Mouse (Mus musculus): ENCODE data around the gene Sec14l3.
A peak's percentile ranks its signal among the peaks of the same experiment; 100 is the strongest.
"Not testable (repeated sequence)": the region's sequence is repeated elsewhere in the genome, so short reads cannot be mapped to it uniquely, and the experiment has no call there.

Gene Sec14l3

DNA sequence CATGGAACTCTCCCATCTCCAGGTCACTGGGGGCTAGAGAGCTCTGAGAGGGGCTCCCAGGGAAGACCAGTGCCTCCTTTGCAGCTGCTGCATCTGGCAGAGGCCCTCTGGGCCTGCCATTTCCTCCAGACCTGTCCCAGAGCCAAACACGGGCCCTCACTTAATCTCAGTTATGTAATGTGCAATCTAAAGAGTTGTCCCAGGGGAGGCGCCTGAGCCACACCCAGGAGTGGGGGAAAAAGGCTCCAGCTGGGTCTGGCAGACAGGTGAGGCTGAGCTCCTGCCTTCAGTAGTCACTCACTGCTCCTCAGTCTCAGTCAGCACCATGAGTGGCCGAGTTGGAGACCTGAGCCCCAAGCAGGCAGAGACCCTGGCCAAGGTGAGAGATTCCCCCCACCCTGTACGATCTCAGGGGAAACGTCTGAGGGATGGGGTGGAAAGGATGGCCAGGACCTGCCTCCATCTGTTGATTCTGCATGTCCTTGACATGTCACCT, at the start of gene Sec14l3:
TSS of gene Sec14l3 (plus strand) at position 215 of the 496 bp plus-strand sequence.
- no peak for DNase-seq (ENCODE audit: low spot score in 2 of 2)

DNA sequence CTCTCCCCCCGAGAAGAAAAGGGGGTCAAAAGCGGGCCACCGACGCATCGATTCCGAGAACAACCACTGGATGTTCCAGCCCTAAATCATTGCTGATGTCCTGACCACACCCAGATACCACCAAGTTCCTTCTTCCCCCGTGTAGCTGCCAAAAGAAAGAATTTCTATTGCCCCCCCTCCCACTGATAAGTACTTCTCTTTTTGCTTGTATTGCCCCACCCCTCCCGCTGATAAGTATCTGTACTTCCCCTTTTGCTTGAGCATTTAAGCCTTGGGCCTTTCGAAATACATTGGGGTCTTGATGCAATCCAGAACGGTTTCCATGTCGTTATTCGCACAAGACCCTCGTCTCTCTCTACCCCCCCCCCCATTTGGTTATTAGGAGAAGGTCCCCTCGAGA, 48.8 kb upstream of the Sec14l3 start:
- not testable (repeated sequence) for DNase-seq (ENCODE audit: low spot score in 2 of 2)

DNA sequence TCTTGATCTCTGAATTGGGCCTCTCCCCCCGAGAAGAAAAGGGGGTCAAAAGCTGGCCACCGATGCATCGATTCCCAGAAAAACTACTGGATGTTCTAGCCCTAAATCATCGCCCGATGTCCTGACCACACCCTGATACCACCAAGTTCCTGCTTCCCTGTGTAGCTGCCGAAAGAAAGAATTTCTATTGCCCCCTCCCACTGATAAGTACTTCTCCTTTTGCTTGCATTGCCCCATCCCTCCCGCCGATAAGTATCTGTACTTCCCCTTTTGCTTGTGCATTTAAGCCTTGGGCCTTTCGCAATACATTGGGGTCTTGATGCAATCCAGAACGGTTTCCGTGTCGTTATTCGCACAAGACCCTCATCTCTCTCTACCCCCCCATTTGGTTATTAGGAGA, 42.5 kb upstream of the Sec14l3 start:
- DNase-seq (ENCODE audit: low spot score in 2 of 2) = not testable (repeated sequence)

DNA sequence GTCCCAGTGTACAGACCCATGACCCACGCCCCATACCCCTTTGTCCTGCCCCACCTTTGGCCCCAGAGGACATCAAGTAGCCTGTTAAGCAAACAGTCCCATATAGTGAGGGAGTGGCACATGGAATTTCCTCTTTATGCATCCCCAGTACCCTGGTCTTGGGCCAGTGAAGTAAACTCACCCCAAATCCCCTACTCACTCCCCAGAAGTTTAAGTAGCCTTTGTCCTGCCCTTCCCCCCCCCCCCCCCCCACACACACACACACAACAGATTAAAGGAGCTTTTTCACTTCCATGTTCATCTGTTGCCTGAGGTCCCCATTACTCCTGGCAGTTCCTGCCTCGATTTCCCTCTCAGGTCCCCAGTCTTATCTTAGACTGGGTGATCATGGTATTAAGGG, 41.3 kb upstream of the Sec14l3 start:
- DNase-seq (ENCODE audit: low spot score in 2 of 2) = no peak

DNA sequence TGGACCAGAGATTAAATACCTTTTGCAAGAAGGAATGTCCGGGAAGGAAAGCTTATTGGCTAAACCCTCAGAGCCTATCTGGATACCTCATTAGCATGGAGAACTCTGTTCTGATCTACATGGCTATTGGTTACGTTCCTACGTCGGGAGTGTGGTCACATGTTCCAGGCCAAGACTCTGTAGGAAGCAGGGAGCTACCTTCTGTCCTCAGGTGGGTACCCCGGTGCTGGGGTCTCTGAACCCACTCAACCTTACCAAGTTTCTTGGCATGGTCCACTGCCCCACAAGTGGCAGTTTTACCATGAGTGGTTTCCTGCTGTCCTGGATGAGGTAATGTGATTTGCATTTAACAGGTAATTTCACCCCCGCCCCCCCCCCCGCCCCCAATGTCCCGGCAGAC, 37.6 kb upstream of the Sec14l3 start:
- DNase-seq (ENCODE audit: low spot score in 2 of 2) = no peak

DNA sequence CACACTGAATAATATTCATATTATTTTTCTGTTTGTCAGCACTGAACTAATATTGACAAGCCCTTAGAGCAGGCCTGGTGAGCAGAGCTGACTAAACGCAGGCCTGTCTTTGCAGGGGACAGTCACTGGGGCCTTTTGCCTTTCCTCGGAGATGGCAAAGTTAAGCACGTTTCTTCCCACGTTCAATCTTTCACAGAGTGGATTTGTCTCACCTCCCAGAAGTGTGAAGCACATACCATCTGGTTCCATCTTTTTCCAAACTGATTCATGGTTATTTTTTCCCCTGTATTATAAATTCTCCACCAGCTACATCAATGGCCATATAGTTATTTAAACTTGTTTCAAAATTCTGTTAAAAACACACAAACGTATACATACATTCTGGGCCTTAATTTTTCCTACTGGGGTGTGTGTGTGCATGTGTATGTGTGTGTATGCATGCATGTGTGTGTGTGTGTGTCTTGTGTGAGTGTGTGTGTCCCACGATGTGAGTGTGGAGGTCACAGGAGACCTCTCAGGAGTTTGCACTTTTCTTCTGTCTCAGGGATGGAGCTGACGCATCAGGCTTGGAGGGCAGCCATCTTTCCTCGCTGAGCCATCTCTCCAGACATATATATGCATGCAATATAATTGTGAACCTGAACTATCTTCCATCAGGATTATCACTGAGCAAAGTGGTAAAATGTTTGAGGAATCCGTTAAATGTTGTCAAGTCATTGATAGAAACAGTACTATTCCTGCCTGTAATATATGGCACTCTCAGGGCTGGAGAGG, 36.9 kb upstream of the Sec14l3 start:
- DNase-seq (ENCODE audit: low spot score in 2 of 2) = no peak

DNA sequence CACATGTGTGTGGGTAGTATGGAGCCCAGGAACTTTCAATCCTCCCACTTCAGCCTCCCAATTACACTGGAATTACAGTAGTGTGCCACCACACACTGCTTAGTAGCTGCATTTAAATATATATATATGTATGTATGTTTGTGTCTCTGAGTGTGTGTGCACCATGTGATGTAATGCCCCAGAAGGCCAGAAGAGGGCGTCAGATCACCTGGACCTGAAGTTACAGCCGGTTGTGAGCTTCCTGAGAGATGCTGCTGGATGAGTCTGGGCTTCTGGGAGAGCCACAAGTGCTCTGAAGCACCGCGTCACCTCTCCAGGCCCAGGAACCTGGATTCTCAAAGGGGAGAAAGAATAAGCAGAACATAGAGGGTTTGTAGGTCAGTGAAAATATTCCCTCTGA, 35.3 kb upstream of the Sec14l3 start:
- DNase-seq (ENCODE audit: low spot score in 2 of 2) = no peak

DNA sequence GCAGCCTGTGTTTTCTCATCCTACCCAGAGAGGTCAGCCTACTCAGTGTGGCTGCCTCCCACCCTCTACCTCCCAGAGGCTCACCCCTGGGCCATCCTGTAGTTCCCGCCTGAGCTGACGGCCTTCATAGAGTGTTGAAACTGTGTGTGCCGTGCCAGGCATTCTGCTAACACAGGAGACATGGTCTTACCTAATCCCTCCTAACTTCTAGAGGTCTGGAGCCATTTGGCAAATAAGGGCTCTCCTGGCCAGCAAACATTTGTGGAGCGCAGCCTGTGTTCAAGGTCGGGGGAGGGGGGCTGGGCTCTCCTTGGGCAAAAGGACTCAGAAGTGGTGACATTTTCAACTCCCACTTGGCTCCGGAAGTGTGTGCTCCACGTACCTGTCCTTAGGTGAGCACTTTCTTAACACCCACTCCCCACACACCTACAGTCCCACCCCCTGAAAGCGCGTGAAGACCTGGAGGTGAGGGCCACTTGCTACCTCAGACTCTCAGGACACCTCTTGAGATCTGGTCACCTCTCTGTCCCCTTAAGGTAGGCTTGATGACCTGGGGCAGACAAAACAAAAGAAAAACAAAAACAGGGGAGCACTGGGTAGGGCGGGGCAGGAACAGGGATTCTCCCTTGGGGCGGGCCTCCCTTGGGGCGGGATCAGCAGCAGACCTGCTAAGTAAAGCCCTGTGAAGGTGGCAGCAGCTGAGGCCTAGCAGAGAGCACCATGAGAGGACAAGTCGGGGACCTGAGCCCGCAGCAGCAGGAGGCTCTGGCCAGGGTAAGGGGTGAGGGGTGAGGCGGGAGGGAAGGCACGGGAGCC, 33.3 kb upstream of the Sec14l3 start, which contains the start of gene Sec14l4:
TSS of gene Sec14l4 (plus strand) at position 337 of the 816 bp plus-strand sequence.
- DNase-seq (ENCODE audit: low spot score in 2 of 2) = no peak

DNA sequence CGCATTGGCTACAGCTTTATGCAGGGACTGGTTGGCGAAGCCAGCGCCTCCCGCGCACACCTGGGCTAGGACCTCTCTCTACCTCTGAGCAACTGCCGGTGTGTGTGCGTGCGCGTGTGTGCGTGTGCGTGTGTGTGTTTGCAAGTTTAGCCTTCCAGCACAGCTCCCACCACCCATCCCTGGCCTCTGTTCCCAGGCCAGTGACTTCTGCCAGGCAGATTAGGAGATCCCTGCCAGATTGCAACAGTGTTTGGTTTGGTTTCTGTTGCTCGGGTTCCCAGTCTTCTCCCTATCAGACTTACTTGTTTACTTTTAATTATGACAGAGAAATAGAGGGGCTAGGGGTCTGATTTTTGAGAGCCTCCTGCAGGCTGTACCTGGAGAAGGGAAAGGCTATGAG, 32.7 kb upstream of the Sec14l3 start:
- DNase-seq (ENCODE audit: low spot score in 2 of 2) = no peak

DNA sequence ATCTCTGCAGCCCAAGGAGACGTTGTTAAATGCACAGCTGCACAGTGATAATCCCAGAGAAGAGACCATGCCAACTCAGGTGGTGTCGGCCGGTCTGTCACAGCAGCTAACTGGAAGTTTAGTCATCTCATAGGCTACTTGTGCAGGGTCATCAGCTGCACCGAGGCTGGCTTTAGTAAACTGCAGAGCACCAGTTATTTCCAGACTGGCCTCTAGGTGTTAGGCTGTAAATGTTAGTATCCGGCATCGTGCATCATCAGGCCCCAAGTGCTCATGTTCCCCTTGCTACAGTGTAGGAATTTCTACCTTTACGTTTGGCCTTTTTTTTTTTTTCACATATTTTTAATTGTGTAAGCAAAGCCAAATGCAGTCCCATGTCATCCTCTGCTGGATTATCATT, 31.2 kb upstream of the Sec14l3 start:
- DNase-seq (ENCODE audit: low spot score in 2 of 2) = no peak

DNA sequence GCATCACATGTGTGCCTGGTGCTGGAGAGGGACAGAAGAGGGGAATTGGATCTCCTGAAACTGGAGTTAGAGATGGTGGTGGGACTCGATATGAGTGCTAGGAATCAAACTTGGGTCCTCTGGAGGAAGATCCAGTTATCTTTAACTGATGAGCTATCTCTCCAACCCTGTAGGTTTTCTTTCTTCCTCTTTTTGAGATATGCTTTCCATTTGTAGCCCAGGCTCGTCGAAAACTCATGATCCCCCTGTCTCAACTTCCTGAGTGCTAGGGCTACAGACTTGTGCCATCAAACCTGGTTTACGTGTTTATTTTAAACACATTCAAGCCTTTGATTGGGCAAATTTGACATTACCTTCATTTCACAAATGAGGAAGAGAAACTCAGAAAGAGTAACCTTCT, 30.5 kb upstream of the Sec14l3 start:
- no peak for DNase-seq (ENCODE audit: low spot score in 2 of 2)

DNA sequence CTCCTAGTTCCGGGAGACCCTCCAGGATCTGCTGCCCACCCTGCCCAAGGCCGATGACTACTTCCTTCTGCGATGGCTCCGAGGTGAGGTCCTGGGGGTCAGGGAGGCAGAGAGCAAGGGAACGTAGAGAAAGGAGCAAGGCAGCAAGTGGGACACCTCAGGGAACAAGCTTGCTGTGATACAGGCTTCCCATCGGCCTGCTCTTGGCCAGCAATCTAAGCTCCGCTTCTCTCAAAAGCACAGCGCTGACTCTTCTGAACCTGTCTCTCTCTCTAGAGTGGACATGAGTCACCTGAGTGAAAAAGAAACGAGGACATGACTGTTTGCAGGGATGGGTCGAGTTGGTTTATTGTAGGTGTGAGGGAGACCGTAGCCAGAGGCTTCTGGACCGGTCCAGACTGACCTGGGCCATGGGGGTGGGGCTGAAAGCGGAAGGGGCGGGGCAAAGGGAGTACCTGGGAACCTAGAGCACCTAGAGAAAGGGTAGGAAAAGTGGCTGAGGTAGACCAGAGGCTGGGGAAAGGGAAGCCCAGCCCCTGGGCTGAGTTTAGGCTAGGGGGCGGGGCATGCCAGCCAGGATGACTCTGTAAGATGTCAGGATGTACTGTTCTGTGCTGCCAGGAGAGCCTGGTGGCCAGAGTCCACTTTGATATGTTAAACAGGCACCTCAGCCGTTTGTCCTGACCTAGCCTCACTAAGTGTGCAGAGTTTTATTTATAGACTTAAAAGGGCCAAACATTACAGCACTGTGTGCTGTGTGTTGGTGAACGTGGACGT, 29.3 kb upstream of the Sec14l3 start:
- peak; percentile 23 to 30 for DNase-seq (ENCODE audit: low spot score in 2 of 2)

DNA sequence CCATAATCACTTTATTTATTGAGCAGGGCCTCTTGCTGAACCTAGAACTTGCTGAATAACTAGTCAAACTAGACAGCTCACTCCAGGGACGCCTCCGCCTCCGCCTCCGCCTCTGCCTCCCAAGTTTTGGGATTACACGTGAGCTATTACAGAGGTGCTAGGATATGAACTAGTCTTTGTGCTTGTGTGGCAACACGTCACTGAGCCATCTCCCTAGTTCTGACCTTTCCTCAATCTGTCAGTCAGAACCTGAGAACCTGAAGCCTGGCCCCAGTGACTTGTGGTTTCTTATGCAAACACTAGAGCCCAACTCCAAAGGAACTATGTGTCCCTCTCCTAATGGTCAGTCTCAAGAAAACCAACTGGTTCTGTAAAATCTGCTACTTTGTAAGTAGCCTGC, 28.7 kb upstream of the Sec14l3 start:
- DNase-seq (ENCODE audit: low spot score in 2 of 2) = no peak

DNA sequence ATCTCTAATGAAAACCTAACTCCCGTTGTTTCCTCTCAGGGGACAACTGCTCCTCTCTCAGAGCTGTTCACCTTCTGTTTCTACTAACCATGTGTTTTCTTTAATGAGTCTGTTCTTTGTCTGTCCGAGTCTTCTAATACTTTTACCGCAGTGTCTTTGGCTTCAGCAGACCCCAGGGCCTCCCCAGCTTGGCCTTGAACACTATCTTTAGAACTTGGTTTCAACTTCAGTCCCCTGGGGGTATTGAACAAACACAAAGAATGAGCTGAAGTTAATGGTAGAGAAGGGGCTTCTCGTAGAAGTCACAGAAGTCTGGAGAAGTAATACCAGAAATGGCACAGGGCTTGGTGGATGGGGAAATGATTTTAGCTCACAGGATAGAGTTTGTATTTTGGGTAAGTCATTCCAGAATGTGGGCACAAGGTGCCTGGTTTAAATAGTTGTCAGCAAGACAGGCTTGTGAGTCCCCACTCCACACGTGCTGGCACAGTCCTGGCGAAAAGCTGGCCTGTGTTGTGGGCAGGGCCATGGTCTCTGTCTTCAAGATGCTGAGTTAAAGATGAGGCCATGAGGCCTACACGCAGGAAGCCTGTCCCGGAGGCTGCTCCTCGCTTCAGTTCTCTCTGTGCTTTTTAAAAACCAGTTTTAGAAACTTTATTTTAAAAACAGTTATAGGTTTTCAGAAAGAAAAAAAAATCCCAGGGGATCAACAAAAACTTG, 28.1 kb upstream of the Sec14l3 start:
- no peak for DNase-seq (ENCODE audit: low spot score in 2 of 2)

DNA sequence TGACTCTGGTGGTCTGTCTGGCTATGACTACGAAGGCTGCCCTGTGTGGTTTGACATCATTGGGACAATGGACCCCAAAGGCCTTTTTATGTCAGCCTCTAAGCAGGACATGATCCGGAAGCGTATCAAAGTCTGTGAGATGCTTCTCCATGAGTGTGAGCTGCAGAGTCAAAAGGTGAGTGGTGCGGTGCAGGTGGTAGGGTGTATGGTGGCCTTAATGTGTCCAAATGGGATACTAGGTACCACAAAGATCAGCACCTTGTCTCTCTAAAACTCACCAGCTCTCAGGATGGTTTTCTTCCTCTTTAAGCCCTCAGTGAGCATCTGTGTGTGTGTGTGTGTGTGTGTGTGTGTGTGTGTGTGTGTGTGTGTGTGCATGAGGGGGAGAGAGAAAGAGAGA, 24.7 kb upstream of the Sec14l3 start:
- DNase-seq (ENCODE audit: low spot score in 2 of 2) = no peak

DNA sequence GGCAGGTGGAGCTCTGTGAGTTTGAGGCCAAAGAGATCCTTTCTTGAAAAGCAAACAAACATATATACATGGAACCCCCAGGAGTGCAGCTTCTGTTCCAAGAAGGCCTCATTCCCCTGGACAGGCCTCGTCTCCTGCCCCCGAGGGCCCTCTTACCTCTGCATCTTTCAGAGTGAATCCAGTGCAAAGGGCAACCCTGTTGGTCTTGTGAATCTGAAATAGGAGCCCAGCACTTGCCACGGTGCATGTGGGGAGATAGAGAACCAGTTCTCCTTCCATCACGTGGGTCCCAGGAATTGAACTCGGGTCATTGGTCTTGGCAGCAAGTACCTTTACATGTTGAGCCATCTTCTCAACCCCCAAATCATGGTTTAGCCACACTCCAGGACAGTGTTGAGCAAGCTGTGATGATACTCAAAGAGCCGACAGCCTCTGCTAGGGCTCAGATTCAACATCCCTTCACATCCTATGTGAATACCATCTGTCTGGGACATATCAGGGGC, 23.5 kb upstream of the Sec14l3 start:
- DNase-seq (ENCODE audit: low spot score in 2 of 2) = no peak

DNA sequence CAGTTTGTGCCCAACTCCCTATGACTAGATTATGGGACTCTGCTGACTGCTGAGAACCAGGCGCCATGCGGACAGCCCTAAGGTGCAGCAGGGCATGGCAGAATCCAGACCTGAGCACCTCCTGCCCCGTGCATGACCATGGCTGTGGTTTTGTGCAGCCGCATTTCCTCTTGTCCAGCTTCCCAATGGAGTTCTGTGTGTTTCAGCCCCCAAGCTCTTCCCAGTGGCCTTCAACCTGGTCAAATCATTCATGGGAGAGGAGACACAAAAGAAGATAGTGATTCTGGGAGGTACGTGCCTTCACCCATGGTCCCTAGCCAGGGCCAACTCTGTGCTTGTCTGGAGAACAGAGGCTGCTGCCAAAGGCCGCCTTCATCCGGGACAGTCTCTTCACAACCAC, 21.6 kb upstream of the Sec14l3 start:
- no peak for DNase-seq (ENCODE audit: low spot score in 2 of 2)

DNA sequence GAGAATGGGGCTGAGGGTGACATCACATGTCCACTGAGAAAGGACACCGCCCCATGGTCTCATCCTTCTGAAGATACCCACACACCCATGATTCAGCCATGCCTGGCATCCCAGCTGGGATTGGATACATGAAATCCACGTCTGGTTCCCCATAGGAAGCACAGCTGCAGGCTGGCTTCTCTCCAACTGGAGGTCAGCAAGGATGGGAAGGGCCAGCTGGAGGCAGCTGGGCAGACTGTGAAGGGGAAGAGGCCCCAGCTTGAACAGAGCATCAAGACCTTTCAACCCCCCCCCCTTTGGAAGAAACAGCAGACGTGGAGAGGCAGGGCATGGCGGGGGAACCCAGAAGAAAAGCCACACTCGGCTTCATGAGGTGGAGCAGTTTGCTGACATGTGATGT, 18.1 kb upstream of the Sec14l3 start:
- no peak for DNase-seq (ENCODE audit: low spot score in 2 of 2)

DNA sequence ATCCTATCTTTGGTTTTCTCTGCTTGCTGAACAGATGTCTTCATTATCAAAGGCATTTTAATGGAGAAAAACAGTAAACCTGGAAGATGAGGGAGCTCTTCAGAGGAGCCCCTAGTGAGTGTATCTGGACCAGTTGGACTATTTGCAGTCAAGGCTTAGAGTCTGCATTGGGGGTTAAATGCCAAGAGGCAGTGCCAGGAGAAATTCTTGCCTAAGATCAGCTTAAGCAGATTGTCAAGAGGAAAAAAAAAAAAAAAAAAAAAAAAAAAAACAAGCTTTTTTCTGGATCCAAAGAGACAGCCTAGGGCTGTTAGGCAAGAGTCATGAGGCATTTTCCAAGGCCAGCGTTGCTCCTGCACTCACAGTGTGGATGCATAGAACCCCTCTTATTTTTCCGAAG, 16.9 kb upstream of the Sec14l3 start:
- no peak for DNase-seq (ENCODE audit: low spot score in 2 of 2)

DNA sequence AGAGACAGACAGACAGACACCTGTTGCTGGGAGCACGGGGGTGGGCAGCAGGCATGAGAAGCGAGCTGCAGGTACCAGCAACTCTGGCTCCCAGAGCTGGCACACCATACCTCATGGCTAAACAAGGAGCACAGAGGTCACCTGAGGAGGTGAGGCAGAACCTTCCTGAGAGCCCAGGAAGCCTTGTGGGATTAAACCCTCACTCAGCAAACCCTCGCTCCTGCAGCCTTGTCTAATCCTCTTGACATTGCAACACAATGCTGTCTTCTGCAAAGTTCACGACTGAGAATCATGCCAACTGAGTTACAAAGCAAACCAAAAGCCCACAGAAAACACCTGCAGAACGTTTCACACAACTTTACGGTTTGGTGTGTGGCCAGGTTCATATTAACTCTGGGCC, 16.2 kb upstream of the Sec14l3 start:
- DNase-seq (ENCODE audit: low spot score in 2 of 2) = no peak

DNA sequence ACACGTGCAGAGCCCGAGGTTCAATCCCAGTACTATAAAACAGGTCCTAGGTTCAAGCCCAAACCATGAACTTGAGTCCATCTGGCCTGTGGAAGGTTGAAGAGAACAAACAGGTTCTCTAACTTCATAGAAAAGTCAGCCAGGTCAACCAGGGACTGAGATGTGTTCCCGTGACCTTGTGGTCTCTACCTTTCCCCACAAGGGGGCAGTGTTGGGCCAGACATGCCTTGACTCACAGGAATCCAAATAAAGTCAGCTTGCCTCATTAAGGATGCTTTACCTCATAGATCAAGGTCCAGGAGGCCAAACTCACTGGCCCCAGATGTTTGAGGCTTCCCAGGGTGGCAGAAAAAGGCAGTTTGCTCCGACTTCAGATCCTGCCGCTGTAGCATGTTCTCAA, 11.1 kb upstream of the Sec14l3 start:
- peak in 1 of 2 experiments; percentile 36 for DNase-seq (ENCODE audit: low spot score in 2 of 2)
